Mouse (Mus musculus) ES-E14 (cell line): ENCODE data around the gene Cygb.
A peak's percentile ranks its signal among the peaks of the same experiment; 100 is the strongest.

Source experiments
- CHD2 ChIP-seq: IDR thresholded peaks from 2 replicates; pipeline ENCODE4 v1.6.1; 2014; ENCODE audit warnings: mild to moderate bottlenecking, low read depth, low read length, inconsistent platforms
- MAFK ChIP-seq: IDR thresholded peaks from 2 replicates; pipeline ENCODE4 v1.6.1; 2014; ENCODE audit warnings: mild to moderate bottlenecking, low read depth, low read length, inconsistent platforms; ENCODE audit not compliant: insufficient read depth
- ZC3H11A ChIP-seq: IDR thresholded peaks from 2 replicates; pipeline ENCODE4 v1.6.1; 2012; ENCODE audit warnings: low read depth, mild to moderate bottlenecking, inconsistent platforms, low read length, borderline replicate concordance
- ZNF384 ChIP-seq: IDR thresholded peaks from 2 replicates; pipeline ENCODE4 v1.6.1; 2012; ENCODE audit warnings: low read depth, low read length, inconsistent platforms

DNA sequence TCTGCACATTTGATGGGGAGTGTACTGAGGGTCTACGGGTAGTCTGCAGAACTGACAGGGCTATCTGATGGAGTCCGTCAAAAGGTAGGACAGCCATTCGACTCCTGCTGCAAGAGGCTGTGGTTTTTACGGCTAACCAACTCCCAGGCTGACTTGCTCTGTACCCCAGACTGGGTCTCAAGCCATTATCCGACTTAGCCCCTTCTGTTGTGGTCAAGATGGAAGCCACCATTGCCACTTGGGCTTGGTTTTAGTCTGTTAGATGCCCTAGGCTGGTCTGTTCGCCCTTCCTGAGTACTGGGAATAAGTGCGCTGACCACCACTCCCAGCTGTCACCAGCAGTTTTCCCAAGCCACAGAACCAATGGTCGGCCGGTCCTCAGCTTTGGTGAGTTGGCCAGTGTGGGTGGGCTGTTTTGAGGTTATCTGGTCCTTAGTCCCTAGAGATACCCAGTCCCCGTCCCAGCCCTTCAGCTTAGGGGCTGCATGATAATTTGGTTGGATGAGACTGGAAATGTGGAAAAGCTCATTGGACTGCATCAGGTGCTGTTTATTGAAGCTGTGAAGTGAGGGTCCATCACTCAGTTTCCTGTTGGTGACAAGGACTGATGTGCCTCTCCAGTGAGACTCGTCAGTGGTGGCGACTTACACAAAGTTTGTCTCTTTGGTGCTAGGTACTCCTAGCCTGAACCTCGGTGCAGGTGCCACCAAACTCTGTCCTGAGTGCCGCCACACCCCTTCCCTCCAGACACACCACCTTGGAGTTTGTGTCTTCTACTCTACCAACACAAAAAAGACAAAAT, 22.3 kb upstream of the Cygb start:
- TF ChIP-seq ZNF384 (no peak), ZC3H11A (no peak), MAFK (no peak), CHD2 (peak; percentile 41; the same call in 1 of the 2 replicates)
